Mouse (Mus musculus): ENCODE data around the gene Azin2. TPM values are rescaled to one million over a fixed set of nuclear protein-coding genes. Genes with fewer than 3 reads are reported as not detected.

Azin2 gene
- total RNA-seq, 2 experiments from 2014 or later, result 62.3 to 69.7 TPM

GRCm38 (mm10) chr4:128947326-128947933 lies 14.8 kb downstream of the Azin2 start:
- no peak for DNase-seq (ENCODE audit: low spot score in 2 of 2)

GRCm38 (mm10) chr4:128946736-128947135 lies 15.5 kb downstream of the Azin2 start:
- DNase-seq (ENCODE audit: low spot score in 2 of 2), result no peak

GRCm38 (mm10) chr4:128942346-128942745 lies 19.9 kb downstream of the Azin2 start:
- DNase-seq (ENCODE audit: low spot score in 2 of 2), result no peak

- DNase-seq (ENCODE audit: low spot score in 2 of 2), result no peak
Measured at GRCm38 (mm10) chr4:128935595-128935994, 26.6 kb downstream of the Azin2 start.

GRCm38 (mm10) chr4:128932783-128933182 lies 29.5 kb downstream of the Azin2 start:
- no peak for DNase-seq (ENCODE audit: low spot score in 2 of 2)

- peak; percentile 70 to 80 for DNase-seq (ENCODE audit: low spot score in 2 of 2)
Measured at GRCm38 (mm10) chr4:128924841-128925606, 37.2 kb downstream of the Azin2 start.

GRCm38 (mm10) chr4:128923603-128924002 lies 38.6 kb downstream of the Azin2 start:
- DNase-seq (ENCODE audit: low spot score in 2 of 2), result no peak

- no peak for DNase-seq (ENCODE audit: low spot score in 2 of 2)
Measured at GRCm38 (mm10) chr4:128919106-128919505, 43.1 kb downstream of the Azin2 start.

- DNase-seq (ENCODE audit: low spot score in 2 of 2), result no peak
Measured at GRCm38 (mm10) chr4:128918187-128918586, 44.1 kb downstream of the Azin2 start.

GRCm38 (mm10) chr4:128917756-128918155 lies 44.5 kb downstream of the Azin2 start:
- no peak for DNase-seq (ENCODE audit: low spot score in 2 of 2)

GRCm38 (mm10) chr4:128917119-128917518 lies 45.1 kb downstream of the Azin2 start:
- no peak for DNase-seq (ENCODE audit: low spot score in 2 of 2)

GRCm38 (mm10) chr4:128913794-128914193 lies 48.4 kb downstream of the Azin2 start:
- DNase-seq (ENCODE audit: low spot score in 2 of 2), result no peak

GRCm38 (mm10) chr4:128912085-128912484 lies 50.2 kb downstream of the Azin2 start:
- DNase-seq (ENCODE audit: low spot score in 2 of 2), result no peak

- DNase-seq (ENCODE audit: low spot score in 2 of 2), result no peak
Measured at GRCm38 (mm10) chr4:128910276-128911063, 51.8 kb downstream of the Azin2 start.

- no peak for DNase-seq (ENCODE audit: low spot score in 2 of 2)
Measured at GRCm38 (mm10) chr4:128909378-128909831, 52.8 kb downstream of the Azin2 start.

- peak in 1 of 2 experiments; percentile 47 for DNase-seq (ENCODE audit: low spot score in 2 of 2)
Measured at GRCm38 (mm10) chr4:128908586-128909377, 53.5 kb downstream of the Azin2 start.

- DNase-seq (ENCODE audit: low spot score in 2 of 2), result no peak
Measured at GRCm38 (mm10) chr4:128907238-128907968, 54.8 kb downstream of the Azin2 start.

- DNase-seq (ENCODE audit: low spot score in 2 of 2), result no peak
Measured at GRCm38 (mm10) chr4:128906757-128907156, 55.5 kb downstream of the Azin2 start.

- no peak for DNase-seq (ENCODE audit: low spot score in 2 of 2)
Measured at GRCm38 (mm10) chr4:128905251-128905650, 57.0 kb downstream of the Azin2 start.
